Mouse (Mus musculus) heart, embryonic 16.5 days (tissue): ENCODE measurements around the gene Tma7. TPM values are rescaled to one million over a fixed set of nuclear protein-coding genes. Genes with fewer than 3 reads are reported as not detected.

ENCODE experiments used
- ATAC-seq: fragments of 200-750 bp; cut with Nextera tagmentation; replicated peaks from 2 replicates; pipeline ENCODE4 v1.8.0; 2017; ENCODE audit warnings: moderate number of reproducible peaks; ENCODE audit not compliant: insufficient read depth, low FRiP score; ENCODE audit errors: extremely low read depth
- H3K27ac ChIP-seq: fragments of 300-500 bp; sonication (generic); 2 replicates; pipeline ENCODE4 v1.5.1; 2014; ENCODE audit warnings: mild to moderate bottlenecking, low read length, control low read depth, moderate library complexity
- H3K27me3 ChIP-seq: fragments of 300-500 bp; sonication (generic); 2 replicates; pipeline ENCODE4 v1.6.1; 2014; ENCODE audit warnings: low read length, mixed read lengths; ENCODE audit not compliant: control insufficient read depth, insufficient read depth
- H3K36me3 ChIP-seq: fragments of 300-500 bp; sonication (generic); 2 replicates; pipeline ENCODE4 v1.6.1; 2014; ENCODE audit not compliant: control insufficient read depth, insufficient read depth
- H3K4me1 ChIP-seq: fragments of 300-500 bp; sonication (generic); 2 replicates; pipeline ENCODE4 v1.6.1; 2014; ENCODE audit warnings: low read length, mixed read lengths; ENCODE audit not compliant: control insufficient read depth, insufficient read depth
- H3K4me2 ChIP-seq: fragments of 300-500 bp; sonication (generic); 2 replicates; pipeline ENCODE4 v1.6.1; 2014; ENCODE audit warnings: low read depth, mild to moderate bottlenecking, control low read depth, low read length
- H3K4me3 ChIP-seq: fragments of 300-500 bp; sonication (generic); 2 replicates; pipeline ENCODE4 v1.5.1; 2014; ENCODE audit warnings: mild to moderate bottlenecking, control low read depth, low read length
- H3K9ac ChIP-seq: fragments of 300-500 bp; sonication (generic); 2 replicates; pipeline ENCODE4 v1.6.1; 2014; ENCODE audit warnings: low read length, control low read depth
- H3K9me3 ChIP-seq: fragments of 300-500 bp; sonication (generic); replicated peaks from 2 replicates; pipeline ENCODE4 v1.6.1; 2016; ENCODE audit warnings: low read length; ENCODE audit not compliant: control insufficient read depth
- WGBS: fragments of 180-500 bp; shearing (Covaris S2); extraction: QIAGEN DNeasy Blood & Tissue Kit; methylation state at CpG from one replicate; pipeline ENCODE4 v1.1.7; 2014; 5-methylcytosine and 5-hydroxymethylcytosine counted together
- polyA plus RNA-seq: library from polyadenylated mRNA; unstranded; fragments of >200 nt; fragmentation: Nextera tagmentation; extraction: Ambion mirVana; gene quantifications from 2 replicates; pipeline ENCODE4 v1.2.1, GENCODE M21; 2015

Gene Tma7
- polyA plus RNA-seq, 1 experiment from 2014 or later = 431 TPM

GRCm38 (mm10) chr9:109120956-109121355 lies 38.6 kb upstream of the Tma7 start:
- no peak for ATAC-seq
- Histone ChIP-seq H3K4me1 (peaks cover 4% of the 10 kb centered on the region; the same call in 1 of the 2 replicates), H3K36me3 (peaks cover 21% of the 10 kb centered on the region), H3K27me3 (no peaks in the 10 kb centered on the region), H3K9me3 (no peaks in the 10 kb centered on the region), H3K4me3 (no peak overlapping the region), H3K27ac (no peak overlapping the region), H3K9ac (no peak overlapping the region), H3K4me2 (no peak overlapping the region)
- WGBS = 90% methylated on average over 6 of the region's 6 CpGs

DNA sequence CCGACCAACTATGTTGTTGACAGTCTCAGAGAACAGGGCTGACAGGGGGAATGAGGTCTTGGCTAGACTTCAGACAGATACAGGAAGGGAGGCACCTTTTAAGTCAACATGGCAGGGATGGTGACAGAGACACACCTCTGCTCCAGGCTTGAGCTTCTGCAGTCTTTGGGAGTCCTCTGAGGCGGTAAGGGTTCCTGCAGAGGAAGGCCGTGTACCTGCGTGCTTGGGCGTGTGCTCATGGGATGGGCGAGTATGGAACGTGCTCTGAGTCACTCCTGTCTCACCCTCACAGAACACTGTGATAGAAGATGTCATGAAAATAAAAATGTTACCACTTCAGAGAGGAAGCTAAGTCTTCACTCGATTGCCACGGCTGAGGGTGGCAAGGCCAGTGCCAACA lies 37.2 kb upstream of the Tma7 start:
- Histone ChIP-seq H3K4me2 (no peak overlapping the region), H3K27ac (no peak overlapping the region), H3K4me1 (peaks cover 4% of the 10 kb centered on the region; the same call in 1 of the 2 replicates), H3K27me3 (no peaks in the 10 kb centered on the region), H3K9ac (no peak overlapping the region), H3K9me3 (no peaks in the 10 kb centered on the region), H3K4me3 (no peak overlapping the region), H3K36me3 (peaks cover 33% of the 10 kb centered on the region)
- WGBS = 76% methylated on average over 9 of the region's 9 CpGs
- no peak for ATAC-seq

- WGBS = 81% methylated on average over 4 of the region's 4 CpGs
- no peak for ATAC-seq
- Histone ChIP-seq H3K9me3 (no peaks in the 10 kb centered on the region), H3K4me2 (no peak overlapping the region), H3K36me3 (peaks cover 46% of the 10 kb centered on the region), H3K4me1 (peaks cover 4% of the 10 kb centered on the region; the same call in 1 of the 2 replicates), H3K9ac (no peak overlapping the region), H3K27me3 (no peaks in the 10 kb centered on the region), H3K27ac (no peak overlapping the region), H3K4me3 (no peak overlapping the region)
Observed at GRCm38 (mm10) chr9:109118106-109118505, 35.7 kb upstream of the Tma7 start.

GRCm38 (mm10) chr9:109116205-109116604 lies 33.8 kb upstream of the Tma7 start:
- H3K9me3 ChIP-seq = no peaks in the 10 kb centered on the region
- no peak overlapping the region for H3K4me2 ChIP-seq
- 87% methylated on average over 10 of the region's 10 CpGs for WGBS
- H3K27ac ChIP-seq = no peak overlapping the region
- H3K4me3 ChIP-seq = no peak overlapping the region
- H3K9ac ChIP-seq = no peak overlapping the region
- ATAC-seq = no peak
- no peaks in the 10 kb centered on the region for H3K4me1 ChIP-seq
- no peaks in the 10 kb centered on the region for H3K27me3 ChIP-seq
- H3K36me3 ChIP-seq = peaks cover 64% of the 10 kb centered on the region

DNA sequence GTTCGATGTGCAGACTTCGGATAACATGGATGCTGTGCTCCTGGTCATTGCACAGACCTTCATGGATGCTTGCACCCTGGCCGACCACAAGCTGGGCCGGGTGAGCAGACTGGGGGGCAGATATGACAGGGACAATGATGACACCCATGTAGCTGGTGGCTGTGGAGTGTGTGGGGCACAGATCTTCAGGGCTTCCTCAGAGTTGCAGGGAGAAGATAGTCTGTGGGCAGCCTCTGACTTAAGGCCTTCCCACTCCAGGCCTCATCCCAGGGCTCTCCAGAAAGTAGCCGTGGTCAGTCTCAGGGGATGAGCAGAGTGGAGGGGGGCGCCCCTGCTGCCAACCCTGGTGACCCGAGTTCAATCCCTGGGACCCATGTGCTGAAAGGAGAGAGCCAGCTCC lies 32.5 kb upstream of the Tma7 start:
- no peak for ATAC-seq
- Histone ChIP-seq H3K9me3 (no peaks in the 10 kb centered on the region), H3K4me1 (no peaks in the 10 kb centered on the region), H3K4me2 (no peak overlapping the region), H3K36me3 (peaks cover 75% of the 10 kb centered on the region), H3K27ac (no peak overlapping the region), H3K9ac (no peak overlapping the region), H3K4me3 (no peak overlapping the region), H3K27me3 (no peaks in the 10 kb centered on the region)
- 89% methylated on average over 7 of the region's 7 CpGs for WGBS

DNA sequence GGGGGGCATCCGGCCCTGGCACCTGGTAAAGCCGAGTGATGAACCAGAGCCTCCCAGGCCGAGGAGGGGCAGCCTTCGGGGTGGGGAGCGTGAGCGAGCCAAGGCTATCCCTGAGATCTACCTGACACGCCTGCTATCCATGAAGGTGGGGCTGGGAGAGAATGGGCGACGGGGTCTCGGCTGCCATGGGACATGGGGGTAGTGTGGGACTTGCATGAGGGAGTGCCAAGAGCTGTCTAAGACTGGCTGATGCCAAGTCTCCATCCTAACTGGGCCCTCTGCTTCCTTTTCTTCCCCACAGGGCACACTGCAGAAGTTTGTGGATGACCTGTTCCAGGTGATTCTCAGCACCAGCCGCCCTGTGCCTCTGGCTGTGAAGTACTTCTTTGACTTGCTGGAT lies 31.9 kb upstream of the Tma7 start:
- no peak overlapping the region for H3K4me3 ChIP-seq
- H3K9me3 ChIP-seq = no peaks in the 10 kb centered on the region
- no peaks in the 10 kb centered on the region for H3K4me1 ChIP-seq
- no peak overlapping the region for H3K4me2 ChIP-seq
- H3K36me3 ChIP-seq = peaks cover 81% of the 10 kb centered on the region
- 92% methylated on average over 11 of the region's 11 CpGs for WGBS
- no peak overlapping the region for H3K27ac ChIP-seq
- ATAC-seq = no peak
- no peak overlapping the region for H3K9ac ChIP-seq
- H3K27me3 ChIP-seq = no peaks in the 10 kb centered on the region

GRCm38 (mm10) chr9:109113331-109113730 lies 30.9 kb upstream of the Tma7 start:
- peaks cover 82% of the 10 kb centered on the region for H3K36me3 ChIP-seq
- H3K4me2 ChIP-seq = no peak overlapping the region
- no peaks in the 10 kb centered on the region for H3K4me1 ChIP-seq
- no peaks in the 10 kb centered on the region for H3K9me3 ChIP-seq
- no peaks in the 10 kb centered on the region for H3K27me3 ChIP-seq
- WGBS = 87% methylated on average over 8 of the region's 8 CpGs
- H3K4me3 ChIP-seq = no peak overlapping the region
- H3K9ac ChIP-seq = no peak overlapping the region
- ATAC-seq = no peak
- H3K27ac ChIP-seq = no peak overlapping the region

GRCm38 (mm10) chr9:109111591-109111990 lies 29.2 kb upstream of the Tma7 start:
- Histone ChIP-seq H3K4me3 (no peak overlapping the region), H3K27ac (no peak overlapping the region), H3K4me1 (no peaks in the 10 kb centered on the region), H3K27me3 (no peaks in the 10 kb centered on the region), H3K4me2 (no peak overlapping the region), H3K9ac (no peak overlapping the region), H3K9me3 (no peaks in the 10 kb centered on the region), H3K36me3 (peaks cover 81% of the 10 kb centered on the region)
- WGBS = 86% methylated on average over 9 of the region's 9 CpGs
- ATAC-seq = no peak

DNA sequence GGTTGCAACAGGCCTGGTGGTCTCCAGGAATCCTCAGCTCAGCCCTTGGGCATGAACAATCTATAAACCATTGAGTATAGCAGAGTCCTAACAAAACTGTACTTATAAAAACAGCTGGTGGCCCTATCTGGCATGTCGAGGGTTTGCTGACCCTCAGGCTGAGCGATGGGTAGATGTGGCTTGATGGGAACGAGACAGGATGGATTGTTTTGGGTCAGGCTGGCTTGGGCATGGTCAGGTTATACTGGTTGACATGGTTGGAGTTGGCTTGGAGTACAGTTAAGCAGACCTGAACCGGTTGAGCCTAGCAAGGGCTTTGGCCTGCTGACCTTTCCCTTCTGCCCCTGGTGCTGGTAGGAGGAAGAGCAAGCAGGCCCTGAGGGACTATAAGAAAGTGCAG lies 28.7 kb upstream of the Tma7 start:
- H3K27ac ChIP-seq = no peak overlapping the region
- peaks cover 81% of the 10 kb centered on the region for H3K36me3 ChIP-seq
- no peaks in the 10 kb centered on the region for H3K9me3 ChIP-seq
- no peak overlapping the region for H3K4me3 ChIP-seq
- no peaks in the 10 kb centered on the region for H3K27me3 ChIP-seq
- 82% methylated on average over 4 of the region's 4 CpGs for WGBS
- no peaks in the 10 kb centered on the region for H3K4me1 ChIP-seq
- no peak overlapping the region for H3K9ac ChIP-seq
- no peak overlapping the region for H3K4me2 ChIP-seq
- ATAC-seq = no peak

- Histone ChIP-seq H3K27ac (no peak overlapping the region), H3K9ac (no peak overlapping the region), H3K36me3 (peaks cover 82% of the 10 kb centered on the region), H3K4me1 (peaks cover 5% of the 10 kb centered on the region), H3K4me3 (no peak overlapping the region), H3K9me3 (no peaks in the 10 kb centered on the region), H3K4me2 (no peak overlapping the region), H3K27me3 (no peaks in the 10 kb centered on the region)
- no peak for ATAC-seq
- 93% methylated on average over 11 of the region's 11 CpGs for WGBS
Observed at GRCm38 (mm10) chr9:109110240-109110639, 27.9 kb upstream of the Tma7 start.
